9 mouse cellular contexts compared by ENCODE assay signal in genomic region chr10:91179834-91180233, GRCm38 (mm10). TPM values are rescaled to one million over a fixed set of nuclear protein-coding genes. Genes with fewer than 3 reads are reported as not detected.
A peak's percentile ranks its signal among the peaks of the same experiment; 100 is the strongest.
DNase-seq lines count a peak whose midpoint lies in the region; ATAC-seq lines count a peak whose summit lies in the region.
"Had no signal": no experiment of that assay in that cellular context is flagged by ENCODE, and none has a peak within 500 bp of the region (broad histone marks: within the 10 kb centered on the region; RNA-seq: fewer than 3 reads in every experiment).

No protein-coding gene starts in this region.

- no peak for ATAC-seq in kidney, embryonic 14.5 days (ENCODE audit: low FRiP score, low TSS enrichment)
- ATAC-seq in hindbrain, embryonic 16.5 days, result no peak
- no peak for ATAC-seq in midbrain, embryonic 13.5 days
- ATAC-seq: Patski had no signal

- H3K9me3 ChIP-seq in kidney, embryonic 14.5 days (ENCODE audit: control insufficient read depth, low read length), result no peaks in the 10 kb centered on the region
- no peaks in the 10 kb centered on the region for H3K9me3 ChIP-seq in embryonic facial prominence, embryonic 10.5 days
- no peaks in the 10 kb centered on the region for H3K9me3 ChIP-seq in hindbrain, embryonic 16.5 days (ENCODE audit: control insufficient read depth, low read length)
- no peaks in the 10 kb centered on the region for H3K9me3 ChIP-seq in midbrain, embryonic 13.5 days

- H3K9ac ChIP-seq in kidney, embryonic 14.5 days (ENCODE audit: low read depth, low read length), result peak overlapping the region; percentile 66; the same call in 1 of the 2 replicates
- peak overlapping the region; percentile 19; the same call in 1 of the 2 replicates for H3K9ac ChIP-seq in hindbrain, embryonic 16.5 days (ENCODE audit: low read depth, low read length)
- H3K9ac ChIP-seq in midbrain, embryonic 13.5 days (replicated peaks), result no peak overlapping the region

- H3K27me3 ChIP-seq in kidney, embryonic 14.5 days (ENCODE audit: control insufficient read depth, insufficient read depth, low read length), result no peaks in the 10 kb centered on the region
- H3K27me3 ChIP-seq in embryonic facial prominence, embryonic 10.5 days (replicated peaks; ENCODE audit: low read depth, poor library complexity, severe bottlenecking), result no peaks in the 10 kb centered on the region
- H3K27me3 ChIP-seq in hindbrain, embryonic 16.5 days (replicated peaks; ENCODE audit: control insufficient read depth, insufficient read depth, low read length), result no peaks in the 10 kb centered on the region
- H3K27me3 ChIP-seq in midbrain, embryonic 13.5 days, result no peaks in the 10 kb centered on the region
- H3K27me3 ChIP-seq: Patski had no signal

- H3K4me2 ChIP-seq in kidney, embryonic 14.5 days (replicated peaks; ENCODE audit: low read depth, low read length), result peak overlapping the region; percentile 49
- no peak overlapping the region; the same call in 1 of the 2 replicates for H3K4me2 ChIP-seq in hindbrain, embryonic 16.5 days (ENCODE audit: low read length)
- H3K4me2 ChIP-seq in midbrain, embryonic 13.5 days (replicated peaks), result peak overlapping the region; percentile 59; the same call in 1 of the 2 replicates

- DNase-seq in kidney, postnatal 10 days, result no peak
- no peak for DNase-seq in embryonic facial prominence, embryonic 10.5 days (ENCODE audit: low spot score)
- DNase-seq in left cerebral cortex, postnatal 14 days (ENCODE audit: low spot score in 2 of 2), result no peak
- DNase-seq in Muller cell, postnatal 12 days (ENCODE audit: inconsistent ontology term), result no peak
- no peak for DNase-seq in layer of hippocampus, adult 11-12 months (ENCODE audit: low spot score)

- H3K27ac ChIP-seq in kidney, embryonic 14.5 days (ENCODE audit: low read depth, low read length), result peak overlapping the region; percentile 97
- peak overlapping the region; percentile 95 for H3K27ac ChIP-seq in embryonic facial prominence, embryonic 10.5 days (replicated peaks)
- H3K27ac ChIP-seq in hindbrain, embryonic 16.5 days (ENCODE audit: low read depth, low read length), result no peak overlapping the region
- H3K27ac ChIP-seq in midbrain, embryonic 13.5 days, result 0 out of 2 replicates have a peak overlapping the region, but pooled peaks have one; percentile 97

- H3K36me3 ChIP-seq in kidney, embryonic 14.5 days (ENCODE audit: control insufficient read depth, insufficient read depth, low read length), result no peaks in the 10 kb centered on the region
- no peaks in the 10 kb centered on the region for H3K36me3 ChIP-seq in embryonic facial prominence, embryonic 10.5 days (replicated peaks)
- no peaks in the 10 kb centered on the region for H3K36me3 ChIP-seq in hindbrain, embryonic 16.5 days (ENCODE audit: control insufficient read depth, insufficient read depth, low read length)
- no peaks in the 10 kb centered on the region for H3K36me3 ChIP-seq in midbrain, embryonic 13.5 days

- 61% methylated on average over 2 of the region's 2 CpGs for WGBS in kidney, embryonic 14.5 days
- 90% methylated on average over 2 of the region's 2 CpGs for whole genome bisulfite sequencing in embryonic facial prominence, embryonic 10.5 days
- 95% methylated on average over 2 of the region's 2 CpGs for WGBS in hindbrain, embryonic 16.5 days
- 91% methylated on average over 2 of the region's 2 CpGs for WGBS in midbrain, embryonic 13.5 days

- peaks cover 19% of the 10 kb centered on the region for H3K4me1 ChIP-seq in kidney, embryonic 14.5 days (ENCODE audit: control insufficient read depth, insufficient read depth, low read length)
- H3K4me1 ChIP-seq in embryonic facial prominence, embryonic 10.5 days, result peaks cover 23% of the 10 kb centered on the region
- H3K4me1 ChIP-seq in hindbrain, embryonic 16.5 days (ENCODE audit: control insufficient read depth, insufficient read depth, low read depth, low read length), result peaks cover 16% of the 10 kb centered on the region
- H3K4me1 ChIP-seq in midbrain, embryonic 13.5 days (replicated peaks), result peaks cover 22% of the 10 kb centered on the region

- H3K4me3 ChIP-seq in kidney, embryonic 14.5 days (ENCODE audit: low read length), result peak overlapping the region; percentile 43; the same call in 1 of the 2 replicates
- peak overlapping the region; percentile 60 for H3K4me3 ChIP-seq in embryonic facial prominence, embryonic 10.5 days
- no peak overlapping the region for H3K4me3 ChIP-seq in hindbrain, embryonic 16.5 days (ENCODE audit: low read length)
- no peak overlapping the region for H3K4me3 ChIP-seq in midbrain, embryonic 13.5 days (replicated peaks)

- intact Hi-C loops in left cerebral cortex, postnatal 14 days (cut with DNase I), result no loop called here

RNA-seq across cellular contexts. Expression of gene Tmpo, which starts 1.3 kb away (rescaled TPM):
- 293 and 328 TPM in 2 replicates for polyA plus RNA-seq in kidney, embryonic 14.5 days (2014; fragmentation: Nextera tagmentation; extraction: Ambion mirVana)
- polyA plus RNA-seq in embryonic facial prominence, embryonic 10.5 days (2016; fragmentation: Nextera tagmentation; extraction: Ambion mirVana), result 260 and 265 TPM in 2 replicates
- polyA plus RNA-seq in hindbrain, embryonic 16.5 days (2015; fragmentation: Nextera tagmentation; extraction: Ambion mirVana), result 68.7 and 83.7 TPM in 2 replicates
- 165 and 175 TPM in 2 replicates for polyA plus RNA-seq in midbrain, embryonic 13.5 days (2015; fragmentation: Nextera tagmentation; extraction: Ambion mirVana)
- total RNA-seq in left cerebral cortex, postnatal 14 days (2021), result 10 to 100 TPM; 32.1 to 35.0 TPM

RNA-seq across cellular contexts. Expression of gene Slc25a3, which starts 56.0 kb away (rescaled TPM):
- 544 and 625 TPM in 2 replicates for polyA plus RNA-seq in kidney, embryonic 14.5 days (2014; fragmentation: Nextera tagmentation; extraction: Ambion mirVana)
- 397 and 400 TPM in 2 replicates for polyA plus RNA-seq in embryonic facial prominence, embryonic 10.5 days (2016; fragmentation: Nextera tagmentation; extraction: Ambion mirVana)
- 635 and 651 TPM in 2 replicates for polyA plus RNA-seq in hindbrain, embryonic 16.5 days (2015; fragmentation: Nextera tagmentation; extraction: Ambion mirVana)
- polyA plus RNA-seq in midbrain, embryonic 13.5 days (2015; fragmentation: Nextera tagmentation; extraction: Ambion mirVana), result 469 and 478 TPM in 2 replicates
- total RNA-seq in left cerebral cortex, postnatal 14 days (2021), result 100 to 1,000 TPM; 590 to 599 TPM

Comparison
In these comparisons a context has a peak if more than half of its experiments do, and no peak if none do; other contexts are left out.
1. H3K4me3 ChIP-seq: peak in kidney, embryonic 14.5 days (single experiment) and embryonic facial prominence, embryonic 10.5 days (single experiment); none in hindbrain, embryonic 16.5 days (single experiment) and midbrain, embryonic 13.5 days (single experiment).